Mouse (Mus musculus) granulocyte monocyte progenitor cell, adult 5-6 weeks (primary cell): ENCODE data around the gene Fam210b. TPM values are rescaled to one million over a fixed set of nuclear protein-coding genes. Genes with fewer than 3 reads are reported as not detected.
A peak's percentile ranks its signal among the peaks of the same experiment; 100 is the strongest.

Experiments
- ATAC-seq: replicated peaks from 2 replicates; pipeline ENCODE4 v1.8.0; 2016; ENCODE audit warnings: mild to moderate bottlenecking, moderate TSS enrichment, inconsistent platforms; ENCODE audit not compliant: poor library complexity, severe bottlenecking
- total RNA-seq, 2 experiments: library from RNA; stranded (forward) in 1 of 2; stranded (reverse) in 1 of 2; fragments of 200-712, 200-1000 nt in 1 of 2; fragments of >200 nt in 1 of 2; fragmentation: Nextera tagmentation in 1 of 2; gene quantifications; 2 replicates each; pipeline ENCODE4 v1.2.3; 2014 to 2017

The Fam210b gene
- total RNA-seq, 2 experiments from 2014 or later: 2.8 to 3.9 TPM

DNA sequence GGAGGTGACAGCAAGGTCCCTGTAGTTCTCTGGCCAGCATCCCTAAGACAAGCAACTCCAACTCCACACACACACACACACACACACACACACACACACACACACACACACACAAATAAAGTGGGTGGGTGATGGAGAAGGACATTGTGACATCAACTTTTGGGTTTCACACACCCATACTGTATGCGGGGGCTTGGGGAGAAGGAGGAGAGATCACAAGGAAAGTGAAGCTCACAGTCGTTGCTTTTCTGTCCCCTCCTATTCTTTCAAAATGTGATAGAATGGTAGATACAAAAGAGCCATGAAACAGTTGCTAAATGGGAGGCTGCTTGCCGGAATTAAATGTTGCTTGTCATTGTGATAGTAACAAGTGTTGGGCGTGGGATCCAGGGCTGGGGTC lies 49.3 kb downstream of the Fam210b start:
- ATAC-seq: no peak

DNA sequence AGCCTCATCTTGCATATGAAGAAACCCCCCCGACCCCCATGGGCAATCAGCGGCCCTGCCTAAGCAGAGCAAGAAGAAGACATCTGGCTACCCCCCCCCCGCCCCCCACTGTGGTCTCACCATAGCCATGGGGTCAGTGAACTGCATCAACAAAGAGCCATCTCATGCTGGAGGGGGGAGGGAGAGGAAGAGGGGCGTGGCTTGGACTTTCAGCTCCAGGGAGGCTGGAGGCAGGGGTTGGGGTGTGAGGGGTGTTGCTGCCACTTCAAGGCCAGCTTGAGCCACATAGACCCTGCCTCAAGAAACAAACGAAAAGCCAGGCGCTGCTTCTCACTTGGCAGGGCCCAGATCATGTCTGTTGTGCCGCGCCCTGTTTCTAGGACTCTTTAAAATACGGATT lies 50.6 kb downstream of the Fam210b start:
- ATAC-seq: no peak

DNA sequence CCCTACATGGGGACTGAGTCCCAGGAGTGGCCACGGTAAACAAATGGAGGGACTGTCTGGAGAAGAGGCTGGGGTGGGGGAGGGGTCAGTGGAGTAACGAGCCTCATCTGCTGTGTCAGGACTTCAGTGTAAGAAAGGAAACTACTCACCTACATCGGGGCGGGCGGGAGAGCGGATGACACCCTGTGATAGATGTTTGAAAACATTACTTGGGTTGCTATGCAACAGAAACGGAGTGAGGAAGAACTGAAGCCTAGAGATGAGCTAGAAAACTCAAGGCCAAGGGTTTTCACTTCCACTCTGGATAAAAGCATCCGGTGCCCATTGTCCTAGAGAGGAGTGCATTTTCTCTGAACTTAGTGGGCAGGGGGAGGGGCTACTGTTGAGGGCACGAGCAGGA lies 54.5 kb downstream of the Fam210b start:
- peak; percentile 45 for ATAC-seq

DNA sequence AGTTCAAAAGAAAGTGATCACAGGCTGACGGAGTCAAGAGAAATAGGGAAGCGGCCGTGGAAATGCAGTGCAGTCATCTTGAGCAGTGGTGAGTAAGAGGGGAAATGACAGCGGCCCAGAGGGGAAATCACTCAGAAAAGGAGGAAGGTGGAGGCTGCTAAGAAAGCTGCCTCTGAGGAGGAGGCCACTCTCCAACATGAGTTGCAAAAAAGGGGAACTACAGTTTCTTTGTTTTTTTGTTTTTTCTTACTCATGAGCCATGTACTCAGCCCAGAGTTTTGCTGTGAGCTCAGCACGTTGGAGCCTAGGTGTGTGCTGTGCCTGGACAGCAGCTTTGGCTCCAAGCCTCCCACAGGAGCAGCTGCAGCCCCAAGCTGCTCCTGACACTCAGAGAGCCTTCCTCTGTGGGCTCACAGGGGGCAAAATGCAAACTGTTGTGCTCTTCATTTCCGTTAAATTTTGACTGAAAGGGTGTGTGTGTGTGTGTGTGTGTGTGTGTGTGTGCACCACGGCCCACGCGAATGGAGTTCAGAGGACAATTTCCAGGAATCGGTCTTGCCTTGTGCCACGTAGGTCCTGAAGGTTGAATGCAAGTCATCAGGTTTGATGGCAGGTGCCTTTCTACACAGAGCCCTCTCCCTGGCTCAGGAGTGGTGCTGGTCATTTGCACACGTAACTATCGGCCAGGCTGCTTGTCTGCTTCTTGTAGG lies 55.9 kb downstream of the Fam210b start:
- ATAC-seq: peak; percentile 77

DNA sequence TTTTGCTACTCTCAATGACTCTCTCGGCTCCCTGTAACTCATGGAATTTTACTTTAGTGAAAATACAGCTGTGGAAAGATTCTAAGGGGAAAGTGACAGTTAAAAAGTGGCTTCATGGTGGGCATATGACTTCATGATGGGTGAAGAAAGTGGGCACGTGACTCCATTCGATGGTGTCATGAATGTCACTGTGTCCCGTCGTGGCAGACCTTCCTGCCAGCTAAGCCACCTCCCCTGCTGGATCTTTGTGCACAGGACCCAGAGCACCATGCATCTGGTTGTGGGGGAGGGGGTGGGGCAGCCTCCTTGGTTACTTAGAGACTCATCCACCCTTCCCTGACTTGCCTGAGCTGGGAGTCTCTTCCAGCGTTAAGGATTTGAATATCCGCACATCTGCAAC lies 58.9 kb downstream of the Fam210b start:
- no peak for ATAC-seq

DNA sequence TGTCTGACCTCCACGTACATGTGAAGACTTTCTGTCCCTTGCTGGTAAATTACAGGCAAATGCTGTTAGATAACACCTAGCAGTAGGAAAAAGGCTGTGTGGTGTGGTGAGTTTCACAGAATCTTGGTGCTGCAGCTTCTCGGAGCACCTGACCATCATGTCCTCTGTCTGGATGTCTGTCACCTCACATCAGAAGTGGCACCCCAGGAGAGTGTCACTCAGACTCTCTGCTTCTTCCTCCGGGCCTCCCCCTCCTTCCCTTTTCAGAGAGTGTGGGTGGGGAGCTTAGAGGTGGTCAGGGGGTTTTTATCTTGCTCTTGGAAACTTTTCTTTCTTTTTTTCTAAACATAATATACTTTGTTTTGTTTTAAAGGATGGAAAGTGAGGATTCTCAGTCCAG lies 59.6 kb downstream of the Fam210b start:
- no peak for ATAC-seq

Other genes with a start within 250 kb of the Fam210b start
- not detected in 2 replicates for gene Mc3r, start 97.1 kb upstream of the Fam210b start, total RNA-seq (2014; fragmentation: Nextera tagmentation)
- gene Mc3r, start 97.1 kb upstream of the Fam210b start, total RNA-seq (2017): not detected in 2 replicates
- gene Aurka, start 25.0 kb downstream of the Fam210b start, total RNA-seq (2014; fragmentation: Nextera tagmentation): 18.5 and 36.9 TPM in 2 replicates
- 64.5 and 80.8 TPM in 2 replicates for gene Aurka, start 25.0 kb downstream of the Fam210b start, total RNA-seq (2017)
- 21.5 and 32.6 TPM in 2 replicates for gene Cstf1, start 25.1 kb downstream of the Fam210b start, total RNA-seq (2014; fragmentation: Nextera tagmentation)
- 33.3 and 38.9 TPM in 2 replicates for gene Cstf1, start 25.1 kb downstream of the Fam210b start, total RNA-seq (2017)
- 0.41 and 0.64 TPM in 2 replicates for gene Cass4, start 48.2 kb downstream of the Fam210b start, total RNA-seq (2014; fragmentation: Nextera tagmentation)
- gene Cass4, start 48.2 kb downstream of the Fam210b start, total RNA-seq (2017): 0.93 and 1.4 TPM in 2 replicates
- gene Rtf2, start 95.0 kb downstream of the Fam210b start, total RNA-seq (2014; fragmentation: Nextera tagmentation): 44.7 and 59.2 TPM in 2 replicates
- 147 and 160 TPM in 2 replicates for gene Rtf2, start 95.0 kb downstream of the Fam210b start, total RNA-seq (2017)
- gene Gcnt7, start 113.0 kb downstream of the Fam210b start, total RNA-seq (2014; fragmentation: Nextera tagmentation): not detected in 2 replicates
- not detected in 2 replicates for gene Gcnt7, start 113.0 kb downstream of the Fam210b start, total RNA-seq (2017)
- 2.5 and 2.6 TPM in 2 replicates for gene Fam209, start 127.0 kb downstream of the Fam210b start, total RNA-seq (2014; fragmentation: Nextera tagmentation)
- 4.3 and 5.4 TPM in 2 replicates for gene Fam209, start 127.0 kb downstream of the Fam210b start, total RNA-seq (2017)
- not detected in 2 replicates for gene Tfap2c, start 204.0 kb downstream of the Fam210b start, total RNA-seq (2014; fragmentation: Nextera tagmentation)
- gene Tfap2c, start 204.0 kb downstream of the Fam210b start, total RNA-seq (2017): not detected in 2 replicates